Comparison of ENCODE assay signal across 17 mouse cellular contexts in genomic region chr7:75554065-75554464, GRCm38 (mm10).
DNase-seq lines count a peak whose midpoint lies in the region; ATAC-seq and TF ChIP-seq lines count a peak whose summit lies in the region.
"Had no signal": no experiment of that assay in that cellular context is flagged by ENCODE, and none has a peak within 500 bp of the region (broad histone marks: within the 10 kb centered on the region; RNA-seq: fewer than 3 reads in every experiment).

No protein-coding gene starts in this region.

- ATAC-seq in embryonic facial prominence, embryonic 14.5 days (ENCODE audit: low read depth), result peak; percentile 9; the same call in 1 of the 2 replicates
- ATAC-seq in intestine, embryonic 14.5 days (replicated peaks; ENCODE audit: low FRiP score, low TSS enrichment, low read depth), result no peak
- no peak for ATAC-seq in intestine, postnatal 0 days
- ATAC-seq: hindbrain, embryonic 16.5 days; liver, postnatal 0 days; midbrain, embryonic 13.5 days had no signal

- H3K4me3 ChIP-seq in embryonic facial prominence, embryonic 14.5 days (ENCODE audit: low read depth, low read length), result no peak overlapping the region
- H3K4me3 ChIP-seq in embryonic facial prominence, embryonic 10.5 days, result no peak overlapping the region
- H3K4me3 ChIP-seq in intestine, embryonic 14.5 days (ENCODE audit: low read depth, low read length), result no peak overlapping the region
- H3K4me3 ChIP-seq in intestine, postnatal 0 days (ENCODE audit: low read depth, low read length), result no peak overlapping the region
- no peak overlapping the region for H3K4me3 ChIP-seq in myocyte
- H3K4me3 ChIP-seq in layer of hippocampus, adult 2 months, result no peak overlapping the region
- H3K4me3 ChIP-seq: forebrain, embryonic 10.5 days; midbrain, embryonic 13.5 days had no signal

- peaks cover 77% of the 10 kb centered on the region for H3K79me2 ChIP-seq in myocyte (ENCODE audit: control insufficient read depth, insufficient read depth)

- DNase-seq in embryonic facial prominence, embryonic 14.5 days (ENCODE audit: low spot score), result peak; percentile 43
- DNase-seq in embryonic facial prominence, embryonic 10.5 days (ENCODE audit: low spot score), result no peak
- DNase-seq in intestine, embryonic 14.5 days (ENCODE audit: low spot score), result no peak
- DNase-seq in adipocyte (ENCODE audit: low spot score) (peak; percentile 28), MN1 (ENCODE audit: low spot score) (no peak)
- DNase-seq in layer of hippocampus, adult 2 months (ENCODE audit: low spot score in 2 of 2), result no peak
- DNase-seq: adrenal gland, adult 8-10 months; cerebellum, postnatal 14 days; kidney, postnatal 25 days; left cerebral cortex, postnatal 4 days; liver, postnatal 0 days; right cerebral cortex, postnatal 25 days had no signal

- no peaks in the 10 kb centered on the region for H3K27me3 ChIP-seq in embryonic facial prominence, embryonic 14.5 days (replicated peaks; ENCODE audit: control insufficient read depth, insufficient read depth, low read length)
- no peaks in the 10 kb centered on the region for H3K27me3 ChIP-seq in embryonic facial prominence, embryonic 10.5 days (replicated peaks; ENCODE audit: low read depth, poor library complexity, severe bottlenecking)
- no peaks in the 10 kb centered on the region for H3K27me3 ChIP-seq in intestine, embryonic 14.5 days (replicated peaks; ENCODE audit: control insufficient read depth, insufficient read depth, low read length)
- no peaks in the 10 kb centered on the region for H3K27me3 ChIP-seq in intestine, postnatal 0 days (replicated peaks; ENCODE audit: control insufficient read depth, insufficient read depth, low read length)
- H3K27me3 ChIP-seq in myocyte (ENCODE audit: control insufficient read depth, insufficient read depth, insufficient read length), result no peaks in the 10 kb centered on the region
- H3K27me3 ChIP-seq: midbrain, embryonic 13.5 days had no signal

- no peak overlapping the region for H3K4me2 ChIP-seq in embryonic facial prominence, embryonic 14.5 days (ENCODE audit: low read depth, low read length)
- no peak overlapping the region for H3K4me2 ChIP-seq in intestine, embryonic 14.5 days (ENCODE audit: low read length)
- no peak overlapping the region for H3K4me2 ChIP-seq in intestine, postnatal 0 days (replicated peaks; ENCODE audit: low read depth)
- no peak overlapping the region for H3K4me2 ChIP-seq in myocyte (ENCODE audit: low read depth)
- H3K4me2 ChIP-seq: midbrain, embryonic 13.5 days had no signal

- H3K9ac ChIP-seq in embryonic facial prominence, embryonic 14.5 days (ENCODE audit: low read depth, low read length), result no peak overlapping the region
- no peak overlapping the region for H3K9ac ChIP-seq in intestine, embryonic 14.5 days (ENCODE audit: low read length)
- H3K9ac ChIP-seq in intestine, postnatal 0 days (ENCODE audit: low read depth, low read length), result no peak overlapping the region
- H3K9ac ChIP-seq: liver, postnatal 0 days; midbrain, embryonic 13.5 days had no signal

- no peaks in the 10 kb centered on the region for H3K36me3 ChIP-seq in embryonic facial prominence, embryonic 14.5 days (ENCODE audit: control insufficient read depth, insufficient read depth, low read length)
- H3K36me3 ChIP-seq in embryonic facial prominence, embryonic 10.5 days (replicated peaks), result no peaks in the 10 kb centered on the region
- H3K36me3 ChIP-seq in intestine, embryonic 14.5 days (ENCODE audit: control insufficient read depth, insufficient read depth, low read length), result no peaks in the 10 kb centered on the region
- no peaks in the 10 kb centered on the region for H3K36me3 ChIP-seq in intestine, postnatal 0 days (ENCODE audit: control insufficient read depth, insufficient read depth)
- no peaks in the 10 kb centered on the region for H3K36me3 ChIP-seq in myocyte (ENCODE audit: control insufficient read depth, insufficient read depth)
- H3K36me3 ChIP-seq: forebrain, embryonic 10.5 days; midbrain, embryonic 13.5 days had no signal

- no peaks in the 10 kb centered on the region for H3K9me3 ChIP-seq in embryonic facial prominence, embryonic 14.5 days (ENCODE audit: control insufficient read depth, low read length)
- H3K9me3 ChIP-seq in embryonic facial prominence, embryonic 10.5 days, result no peaks in the 10 kb centered on the region
- H3K9me3 ChIP-seq in intestine, embryonic 14.5 days (ENCODE audit: control insufficient read depth, low read length), result no peaks in the 10 kb centered on the region
- no peaks in the 10 kb centered on the region for H3K9me3 ChIP-seq in intestine, postnatal 0 days (ENCODE audit: control insufficient read depth)
- H3K9me3 ChIP-seq: forebrain, embryonic 10.5 days; midbrain, embryonic 13.5 days had no signal

- TF ChIP-seq POLR2A in myocyte (IDR thresholded peaks at IDR 0.05; ENCODE audit: insufficient read length, low read depth), result no peak

- TF ChIP-seq CTCF in intestine, postnatal 0 days (IDR thresholded peaks at IDR 0.05; ENCODE audit: low read depth), result no peak
- TF ChIP-seq CTCF in layer of hippocampus, adult 2 months (conservative IDR thresholded peaks at IDR 0.05), result no peak

- peaks cover 29% of the 10 kb centered on the region for H3K4me1 ChIP-seq in embryonic facial prominence, embryonic 14.5 days (ENCODE audit: control insufficient read depth, insufficient read depth, low read length)
- H3K4me1 ChIP-seq in embryonic facial prominence, embryonic 10.5 days, result peaks cover 39% of the 10 kb centered on the region
- peaks cover 51% of the 10 kb centered on the region for H3K4me1 ChIP-seq in intestine, embryonic 14.5 days (replicated peaks; ENCODE audit: control insufficient read depth, insufficient read depth, low read length)
- H3K4me1 ChIP-seq in intestine, postnatal 0 days (replicated peaks; ENCODE audit: control insufficient read depth, insufficient read depth, low read length), result peaks cover 6% of the 10 kb centered on the region; the same call in 1 of the 2 replicates

- H3ac ChIP-seq in myocyte (ENCODE audit: control insufficient read depth, insufficient read length), result no peak overlapping the region

- H3K27ac ChIP-seq in embryonic facial prominence, embryonic 14.5 days (replicated peaks; ENCODE audit: low read depth, low read length), result no peak overlapping the region
- H3K27ac ChIP-seq in embryonic facial prominence, embryonic 10.5 days (replicated peaks), result no peak overlapping the region
- peak overlapping the region; percentile 78; the same call in 1 of the 2 replicates for H3K27ac ChIP-seq in intestine, embryonic 14.5 days (ENCODE audit: low read depth)
- H3K27ac ChIP-seq in intestine, postnatal 0 days (ENCODE audit: low read depth, low read length), result no peak overlapping the region
- H3K27ac ChIP-seq in layer of hippocampus, adult 2 months, result no peak overlapping the region
- H3K27ac ChIP-seq: forebrain, embryonic 10.5 days; midbrain, embryonic 13.5 days had no signal

TF ChIP-seq in myocyte, 11 proteins besides CTCF, POLR2A, EP300 and RAD21:
- TF ChIP-seq CEBPB (IDR thresholded peaks at IDR 0.05; ENCODE audit: insufficient read depth, poor library complexity, severe bottlenecking) (peak; percentile 50), USF1 (IDR thresholded peaks at IDR 0.05; ENCODE audit: low read depth) (peak; percentile 39), E2F4 (IDR thresholded peaks at IDR 0.05; ENCODE audit: insufficient read depth) (no peak), MAX (IDR thresholded peaks at IDR 0.05; ENCODE audit: low read depth) (no peak), SRF (IDR thresholded peaks at IDR 0.05; ENCODE audit: control insufficient read depth, insufficient read length, low read depth) (peak; percentile 72), MYOD1 (IDR thresholded peaks at IDR 0.05; ENCODE audit: control insufficient read depth in 1 of 3, insufficient read length in 2 of 3, low read depth in 2 of 3) (peak; percentile 81 to 91 (median 86)), TCF12 (IDR thresholded peaks at IDR 0.05; ENCODE audit: insufficient read depth, poor library complexity, severe bottlenecking) (peak; percentile 93), REST (IDR thresholded peaks at IDR 0.05; ENCODE audit: insufficient read depth, insufficient read length) (no peak), MYOG (IDR thresholded peaks at IDR 0.05; ENCODE audit: control insufficient read depth in 1 of 3, insufficient read depth in 1 of 3, insufficient read length in 2 of 3, low read depth in 2 of 3) (peak in 1 of 3 experiments; percentile 86), POLR2AphosphoS2 (IDR thresholded peaks at IDR 0.05; ENCODE audit: insufficient read length, low read depth) (no peak), TCF3 (IDR thresholded peaks at IDR 0.05; ENCODE audit: insufficient read length, low read depth) (peak; percentile 25)

Comparison
In these comparisons a context has a peak if more than half of its experiments do, and no peak if none do; other contexts are left out.
1. DNase-seq: peak in embryonic facial prominence, embryonic 14.5 days (single experiment) and adipocyte (single experiment); none in embryonic facial prominence, embryonic 10.5 days (single experiment), intestine, embryonic 14.5 days (single experiment), MN1 (single experiment) and layer of hippocampus, adult 2 months (0 of 2).